Comparison of ENCODE assay signal across 26 mouse cellular contexts in genomic region chr17:64206196-64206718, GRCm38 (mm10).
DNase-seq lines count a peak whose midpoint lies in the region; ATAC-seq and TF ChIP-seq lines count a peak whose summit lies in the region.
"Had no signal": no experiment of that assay in that cellular context is flagged by ENCODE, and none has a peak within 500 bp of the region (broad histone marks: within the 10 kb centered on the region; RNA-seq: fewer than 3 reads in every experiment).

No protein-coding gene starts in this region.

- no peaks in the 10 kb centered on the region for H3K27me3 ChIP-seq in embryonic facial prominence, embryonic 13.5 days
- H3K27me3 ChIP-seq in intestine, embryonic 16.5 days (replicated peaks; ENCODE audit: control insufficient read depth, insufficient read depth, low read length) = no peaks in the 10 kb centered on the region
- no peaks in the 10 kb centered on the region for H3K27me3 ChIP-seq in limb, embryonic 14.5 days (ENCODE audit: control insufficient read depth, insufficient read depth, low read length)
- H3K27me3 ChIP-seq: forebrain, embryonic 15.5 days; heart, embryonic 15.5 days; kidney, embryonic 15.5 days; lung, embryonic 15.5 days had no signal

- ATAC-seq in embryonic facial prominence, embryonic 13.5 days (ENCODE audit: insufficient number of reproducible peaks, insufficient read depth, low FRiP score, low TSS enrichment, low read depth) = no peak
- ATAC-seq in intestine, embryonic 16.5 days = peak; percentile 61; the same call in 1 of the 2 replicates
- ATAC-seq in limb, embryonic 14.5 days (ENCODE audit: low FRiP score, low read depth) = no peak
- no peak for ATAC-seq in erythroid progenitor cell, adult 5-6 weeks (replicated peaks; ENCODE audit: low FRiP score, poor library complexity, severe bottlenecking)
- ATAC-seq: forebrain, embryonic 15.5 days had no signal

- WGBS in embryonic facial prominence, embryonic 13.5 days = 24% methylated on average over 14 of the region's 14 CpGs
- 67% methylated on average over 14 of the region's 14 CpGs for WGBS in intestine, embryonic 16.5 days
- 28% methylated on average over 14 of the region's 14 CpGs for WGBS in limb, embryonic 14.5 days

- no peaks in the 10 kb centered on the region for H3K9me3 ChIP-seq in embryonic facial prominence, embryonic 13.5 days
- H3K9me3 ChIP-seq in intestine, embryonic 16.5 days (ENCODE audit: control insufficient read depth, low read length) = no peaks in the 10 kb centered on the region
- no peaks in the 10 kb centered on the region for H3K9me3 ChIP-seq in limb, embryonic 14.5 days (ENCODE audit: control insufficient read depth, low read length)
- H3K9me3 ChIP-seq: forebrain, embryonic 10.5 days; forebrain, embryonic 15.5 days; G1E; heart, embryonic 15.5 days; hindbrain, embryonic 13.5 days; kidney, embryonic 15.5 days; lung, embryonic 15.5 days had no signal

- H3K9ac ChIP-seq in embryonic facial prominence, embryonic 13.5 days = no peak overlapping the region
- no peak overlapping the region for H3K9ac ChIP-seq in intestine, embryonic 16.5 days (ENCODE audit: low read depth, low read length)
- no peak overlapping the region for H3K9ac ChIP-seq in limb, embryonic 14.5 days (ENCODE audit: low read depth, low read length, severe bottlenecking)
- H3K9ac ChIP-seq: forebrain, embryonic 15.5 days; heart, embryonic 15.5 days; hindbrain, embryonic 13.5 days; kidney, embryonic 15.5 days; lung, embryonic 15.5 days had no signal

- H3K27ac ChIP-seq in gastrocnemius, adult 2 months = no peak overlapping the region
- no peak overlapping the region; the same call in 1 of the 2 replicates for H3K27ac ChIP-seq in embryonic facial prominence, embryonic 13.5 days
- H3K27ac ChIP-seq in intestine, embryonic 16.5 days (ENCODE audit: low read length) = no peak overlapping the region
- no peak overlapping the region for H3K27ac ChIP-seq in limb, embryonic 14.5 days (replicated peaks; ENCODE audit: low read depth, low read length)
- H3K27ac ChIP-seq: forebrain, embryonic 10.5 days; forebrain, embryonic 15.5 days; heart, embryonic 15.5 days; hindbrain, embryonic 13.5 days; kidney, embryonic 15.5 days; left cerebral cortex, adult 2 months; lung, embryonic 15.5 days had no signal

- peak overlapping the region; percentile 41 for H3K4me2 ChIP-seq in embryonic facial prominence, embryonic 13.5 days
- peak overlapping the region; percentile 10; the same call in 1 of the 2 replicates for H3K4me2 ChIP-seq in intestine, embryonic 16.5 days (ENCODE audit: low read depth, low read length)
- H3K4me2 ChIP-seq in limb, embryonic 14.5 days (replicated peaks; ENCODE audit: low read depth, low read length, severe bottlenecking) = peak overlapping the region; percentile 26
- H3K4me2 ChIP-seq: forebrain, embryonic 15.5 days; heart, embryonic 15.5 days; hindbrain, embryonic 13.5 days; kidney, embryonic 15.5 days; lung, embryonic 15.5 days; midbrain, embryonic 11.5 days had no signal

- H3K36me3 ChIP-seq in embryonic facial prominence, embryonic 13.5 days = no peaks in the 10 kb centered on the region
- H3K36me3 ChIP-seq in intestine, embryonic 16.5 days (ENCODE audit: control insufficient read depth, insufficient read depth, low read length) = no peaks in the 10 kb centered on the region
- H3K36me3 ChIP-seq in limb, embryonic 14.5 days (ENCODE audit: control insufficient read depth, insufficient read depth, low read length) = no peaks in the 10 kb centered on the region
- H3K36me3 ChIP-seq: forebrain, embryonic 10.5 days; forebrain, embryonic 15.5 days; G1E; heart, embryonic 15.5 days; hindbrain, embryonic 13.5 days; kidney, embryonic 15.5 days; lung, embryonic 15.5 days had no signal

- no peak for TF ChIP-seq POLR2A in limb, embryonic 14.5 days (IDR thresholded peaks at IDR 0.05; ENCODE audit: borderline replicate concordance, extremely low read depth, insufficient read depth, insufficient read length)

- no peak for TF ChIP-seq CTCF in gastrocnemius, adult 2 months (IDR thresholded peaks at IDR 0.05)

- no peak for DNase-seq in gastrocnemius, adult 2 months
- no peak for DNase-seq in gastrocnemius, postnatal 36 days
- DNase-seq in limb, embryonic 14.5 days (ENCODE audit: low spot score) = peak; percentile 25
- DNase-seq in layer of hippocampus, postnatal 14 days (ENCODE audit: low spot score in 2 of 2) = no peak
- no peak for DNase-seq in yolk sac, embryonic 10.5 days (ENCODE audit: low spot score)
- DNase-seq: adrenal gland, adult 8-10 months; cerebellum, adult 8-10 months; cerebellum, postnatal 36 days; heart, postnatal 4 days; kidney, adult 18-20 months; liver; retina, postnatal 1 day; right cerebral cortex, postnatal 14 days; thymus, postnatal 4 days had no signal

- peaks cover 36% of the 10 kb centered on the region for H3K4me1 ChIP-seq in embryonic facial prominence, embryonic 13.5 days
- H3K4me1 ChIP-seq in intestine, embryonic 16.5 days (ENCODE audit: control insufficient read depth, insufficient read depth, low read length) = no peaks in the 10 kb centered on the region; the same call in 1 of the 2 replicates
- H3K4me1 ChIP-seq in limb, embryonic 14.5 days (ENCODE audit: control insufficient read depth, insufficient read depth, low read length) = peaks cover 11% of the 10 kb centered on the region
- H3K4me1 ChIP-seq: forebrain, embryonic 15.5 days; lung, embryonic 15.5 days had no signal

- intact Hi-C loops in gastrocnemius, adult 2 months (cut with DNase I) = no loop called here
- intact Hi-C loops in gastrocnemius, postnatal 36 days (cut with DNase I) = no loop called here

- peak overlapping the region; percentile 7; the same call in 1 of the 2 replicates for H3K4me3 ChIP-seq in gastrocnemius, adult 2 months
- no peak overlapping the region for H3K4me3 ChIP-seq in embryonic facial prominence, embryonic 13.5 days
- H3K4me3 ChIP-seq in intestine, embryonic 16.5 days (ENCODE audit: low read length) = no peak overlapping the region
- H3K4me3 ChIP-seq in limb, embryonic 14.5 days (replicated peaks; ENCODE audit: low read length) = no peak overlapping the region
- H3K4me3 ChIP-seq: forebrain, embryonic 10.5 days; forebrain, embryonic 15.5 days; heart, embryonic 15.5 days; hindbrain, embryonic 13.5 days; kidney, embryonic 15.5 days; left cerebral cortex, adult 2 months; lung, embryonic 15.5 days had no signal
